Mouse (Mus musculus) small intestine, adult 2 months (tissue): ENCODE results near the gene St6galnac6.

Experiments
- CTCF ChIP-seq: fragments of 200-500 bp; IDR thresholded peaks from 2 replicates; pipeline ENCODE4 v1.5.1; 2012; ENCODE audit warnings: low read depth, mild to moderate bottlenecking, control low read depth, inconsistent platforms, low read length, moderate library complexity, mixed read lengths; ENCODE audit not compliant: insufficient replicate concordance, insufficient read length; ENCODE audit errors: extremely low read depth
- POLR2A ChIP-seq: fragments of 200-500 bp; IDR thresholded peaks from 2 replicates; pipeline ENCODE4 v1.6.1; 2012; ENCODE audit warnings: low read depth, mild to moderate bottlenecking, control low read depth, inconsistent platforms, low read length, moderate library complexity

GRCm38 (mm10) chr2:32654743-32655393 lies 55.4 kb downstream of the St6galnac6 start:
- no peak for TF ChIP-seq CTCF
- no peak for TF ChIP-seq POLR2A
